Mouse (Mus musculus) liver, adult 2 months (tissue): Measurements from ENCODE around the gene Myadml2.

Experiments used
- CTCF ChIP-seq: fragments of 200-500 bp; IDR thresholded peaks from 2 replicates; pipeline ENCODE4 v1.5.1; 2011; ENCODE audit warnings: low read depth, low read length, control low read depth
- POLR2A ChIP-seq: fragments of 200-500 bp; IDR thresholded peaks from 2 replicates; pipeline ENCODE4 v1.6.1; 2011; ENCODE audit warnings: low read length, control low read depth; ENCODE audit not compliant: insufficient read depth; ENCODE audit errors: extremely low read depth

DNA sequence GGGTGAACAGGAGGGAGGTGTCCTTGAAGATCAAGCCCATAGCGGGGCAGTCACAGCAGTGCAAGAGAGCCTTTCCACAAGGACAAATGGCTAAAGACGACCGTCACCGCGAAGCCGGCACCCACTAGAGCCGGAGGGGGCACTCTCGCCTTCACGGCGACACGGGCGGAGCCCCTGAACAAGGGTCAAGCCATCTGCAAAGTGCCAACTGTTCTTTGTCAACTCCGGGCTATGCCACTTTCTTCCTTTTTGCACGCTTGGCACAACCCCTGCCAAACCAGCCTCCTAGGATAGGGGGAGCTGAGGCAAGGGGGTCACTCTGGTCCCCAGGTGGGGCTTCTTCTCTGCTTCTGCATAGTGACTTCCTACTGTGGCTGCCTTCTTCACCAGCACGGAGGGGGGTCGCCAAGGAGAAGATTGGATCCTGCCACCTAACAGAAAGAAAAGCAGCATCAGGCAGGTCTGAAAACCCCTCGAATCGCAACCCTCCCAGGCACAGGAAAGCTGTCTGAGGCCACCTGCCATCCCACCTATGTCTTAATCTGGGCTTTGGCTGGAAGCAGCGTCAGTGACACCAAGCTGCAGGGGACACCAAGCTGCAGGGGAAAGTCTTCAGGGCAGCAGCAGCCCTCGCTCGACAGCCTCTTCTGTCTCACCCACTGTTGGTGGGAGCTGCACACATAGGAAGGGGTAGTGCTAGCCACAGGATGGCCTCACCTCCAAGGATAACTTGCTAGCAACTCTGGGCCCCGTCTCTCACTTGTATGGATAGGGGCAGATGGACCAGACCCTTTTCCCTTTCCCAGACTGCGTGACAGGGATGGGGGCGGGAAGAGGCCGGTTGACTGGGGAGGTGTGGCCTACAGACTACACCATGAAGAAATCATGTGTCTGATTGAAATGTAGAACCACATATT lies 29.1 kb downstream of the Myadml2 start:
- TF ChIP-seq CTCF = no peak
- TF ChIP-seq POLR2A = no peak
